Mouse (Mus musculus) common myeloid progenitor, adult 5-6 weeks (primary cell): Measurements from ENCODE around the gene Dstyk. TPM values are rescaled to one million over a fixed set of nuclear protein-coding genes. Genes with fewer than 3 reads are reported as not detected.
"Not testable (repeated sequence)": the region's sequence is repeated elsewhere in the genome, so short reads cannot be mapped to it uniquely, and the experiment has no call there.

ENCODE experiments used
- ATAC-seq: replicated peaks from 2 replicates; pipeline ENCODE4 v1.8.0; 2016; ENCODE audit warnings: low read depth, mild to moderate bottlenecking, moderate TSS enrichment, inconsistent platforms; ENCODE audit not compliant: poor library complexity, severe bottlenecking
- total RNA-seq: library from RNA; stranded (forward); fragments of 200-1000, 187-1606 nt; gene quantifications from 2 replicates; pipeline ENCODE4 v1.2.3, GENCODE M21; 2017

Gene Dstyk
- total RNA-seq, 1 experiment from 2014 or later: 25.7 TPM

DNA sequence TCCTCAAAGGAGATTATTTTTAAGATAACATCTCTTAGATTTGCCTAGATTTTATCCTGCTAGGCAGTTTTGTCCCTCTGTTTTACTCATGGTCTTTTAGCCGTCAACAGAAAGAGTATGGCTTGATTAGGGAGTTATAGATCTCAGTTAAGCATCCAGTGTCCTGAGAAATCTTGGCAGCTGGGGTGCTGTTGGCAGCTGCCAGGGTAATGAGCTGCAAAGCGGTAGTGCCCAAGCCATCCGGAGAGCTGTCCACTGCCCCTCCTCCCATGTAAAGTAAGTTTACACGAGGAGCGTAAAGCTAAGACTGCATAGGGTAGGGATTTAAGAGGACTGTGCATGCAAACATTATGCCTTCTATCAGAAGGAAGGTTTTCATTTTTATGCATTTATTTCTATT lies 16.0 kb downstream of the Dstyk start:
- ATAC-seq: no peak

DNA sequence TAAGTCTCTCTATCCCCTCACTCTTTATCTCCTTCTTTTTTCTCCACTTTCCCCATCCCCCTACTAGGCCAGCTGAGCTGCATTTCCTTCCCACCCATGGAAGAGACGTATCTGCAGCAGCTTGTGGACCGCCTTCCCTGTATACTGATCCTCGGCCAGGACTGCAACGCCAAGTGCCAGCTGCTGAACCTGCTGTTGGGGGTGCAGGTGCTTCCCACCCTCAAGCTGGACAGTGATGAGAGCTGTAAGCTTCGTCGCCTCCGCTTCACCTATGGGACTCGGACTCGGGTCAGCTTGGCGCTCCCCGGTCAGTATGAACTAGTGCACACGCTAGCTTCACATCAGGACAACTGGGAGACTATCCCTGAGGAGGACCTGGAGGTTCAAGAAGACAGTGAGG lies 16.7 kb downstream of the Dstyk start:
- ATAC-seq: no peak

DNA sequence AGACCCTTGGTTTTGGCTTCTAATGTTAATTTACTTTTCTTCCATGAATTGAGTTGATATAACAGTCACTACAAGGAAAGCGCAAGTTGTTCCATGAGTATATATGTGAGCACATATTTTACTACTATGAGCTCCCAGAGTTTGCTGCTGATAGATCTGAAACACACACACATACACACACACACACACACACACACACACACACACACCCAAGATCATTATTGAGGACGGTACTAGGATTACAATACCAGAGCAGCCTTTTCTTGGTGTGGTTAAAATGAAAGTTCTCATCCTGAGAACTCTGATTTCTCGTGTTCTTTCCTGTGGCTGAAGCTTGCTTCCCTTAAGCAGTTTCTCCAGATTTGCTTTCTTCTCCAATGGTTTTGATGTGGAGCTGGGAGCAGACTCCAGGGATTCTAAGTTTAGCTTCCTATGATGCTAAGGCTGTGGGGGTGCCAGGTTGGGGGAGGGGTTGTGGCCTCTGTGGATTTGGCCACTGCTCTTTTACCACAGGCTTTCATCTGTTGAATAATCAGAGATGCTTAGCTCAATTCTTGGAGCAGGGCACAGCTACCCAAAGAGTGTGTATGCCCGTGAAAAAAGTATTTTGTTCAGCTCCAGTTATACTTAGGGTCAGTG lies 19.1 kb downstream of the Dstyk start:
- ATAC-seq: no peak

DNA sequence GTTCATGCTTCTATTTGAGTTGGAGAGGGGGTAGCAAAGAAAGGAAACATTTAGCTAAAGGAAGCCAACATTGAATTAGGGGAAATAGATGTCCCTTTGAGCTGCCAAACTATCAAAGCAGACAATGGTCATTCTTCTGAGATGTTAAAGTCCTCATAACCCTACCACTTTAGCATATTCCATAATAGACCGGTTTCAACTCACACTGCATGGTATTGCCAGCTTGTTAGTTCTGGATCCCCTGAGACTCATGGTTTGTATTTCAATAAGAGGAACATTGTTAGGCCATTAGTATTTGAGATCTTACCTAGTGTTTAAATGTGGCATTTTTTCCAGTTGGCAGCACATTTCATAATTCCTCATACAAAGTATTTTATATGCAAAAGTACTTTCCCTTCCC lies 19.6 kb downstream of the Dstyk start:
- ATAC-seq: no peak

DNA sequence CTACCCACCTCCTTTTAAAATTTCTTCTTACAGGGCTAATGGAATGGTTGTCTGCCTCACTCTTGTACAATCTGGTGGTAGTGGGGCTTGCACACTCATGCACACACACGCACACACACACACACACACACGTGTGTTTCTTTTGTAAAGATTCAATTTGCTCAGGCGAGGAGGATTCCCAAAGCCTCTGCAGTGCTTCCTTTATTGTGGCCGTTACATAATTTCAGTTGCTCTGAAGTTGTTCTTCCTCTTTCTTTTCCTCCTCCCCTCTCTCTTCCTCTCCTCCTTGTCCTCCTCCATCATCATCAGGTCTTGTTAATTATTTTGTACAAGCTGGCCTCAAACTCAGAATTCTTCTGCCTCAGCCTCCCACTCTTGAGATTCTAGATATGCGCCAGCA lies 20.0 kb downstream of the Dstyk start:
- peak; percentile 59 for ATAC-seq

DNA sequence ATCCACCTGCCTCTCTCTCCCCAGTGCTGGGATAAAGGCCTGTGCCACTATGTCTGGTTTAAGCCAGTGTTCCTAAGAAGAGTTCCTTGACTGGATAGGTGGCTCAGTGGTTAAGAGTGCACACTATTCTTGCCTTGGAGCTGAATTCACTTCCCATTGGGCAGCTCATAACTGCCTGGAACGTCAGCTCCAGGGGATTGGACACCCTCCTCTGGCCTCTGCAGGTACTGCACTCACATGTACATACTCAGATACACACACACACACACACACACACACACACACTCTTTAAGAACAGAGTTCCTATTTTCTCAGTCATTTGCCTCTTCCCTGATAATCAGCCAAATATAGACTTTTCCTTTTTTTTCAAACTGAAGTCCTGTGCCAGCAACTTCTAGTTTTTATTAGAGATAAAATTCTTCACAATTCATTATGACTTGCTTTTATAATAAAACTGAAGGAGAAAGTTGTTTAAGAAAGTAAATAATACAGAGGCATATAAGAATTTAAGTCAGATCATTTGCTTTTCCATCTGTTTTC lies 23.6 kb downstream of the Dstyk start:
- ATAC-seq: no peak

DNA sequence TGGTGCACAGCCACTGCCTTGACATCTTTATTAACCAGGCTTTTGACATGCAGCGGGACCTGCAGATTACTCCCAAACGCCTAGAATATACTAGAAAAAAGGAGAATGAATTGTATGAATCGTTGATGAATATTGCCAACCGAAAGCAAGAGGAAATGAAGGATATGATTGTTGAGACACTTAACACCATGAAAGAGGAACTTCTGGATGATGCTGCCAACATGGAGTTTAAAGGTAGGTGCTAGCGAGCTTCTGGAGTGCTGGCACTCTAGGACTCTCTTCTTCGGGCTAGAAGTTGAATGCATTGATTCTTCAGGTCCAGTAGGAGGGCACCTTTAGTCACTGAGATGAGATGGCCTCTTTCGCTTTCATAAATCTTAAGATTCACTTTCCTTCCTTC lies 32.4 kb downstream of the Dstyk start:
- no peak for ATAC-seq

DNA sequence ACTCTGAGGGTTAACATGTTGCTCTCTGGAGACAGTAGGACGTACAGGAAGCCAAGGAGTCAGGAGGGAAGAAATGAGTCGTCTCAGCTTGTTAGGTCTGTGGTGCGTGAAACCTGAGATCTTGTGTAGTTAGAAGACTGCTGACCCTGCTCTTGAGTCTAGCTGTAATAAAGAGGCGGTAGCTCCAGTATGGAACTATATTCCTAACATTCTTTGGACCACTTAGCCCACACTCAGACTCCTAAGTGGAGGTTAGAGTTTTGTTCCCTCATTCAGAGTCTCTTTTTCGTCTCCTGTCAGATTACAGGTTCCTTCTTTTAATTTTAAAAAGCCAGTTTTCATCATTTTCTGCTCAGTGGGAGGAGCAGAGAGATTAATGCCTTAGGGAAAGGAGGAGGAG lies 47.3 kb downstream of the Dstyk start:
- ATAC-seq: no peak

DNA sequence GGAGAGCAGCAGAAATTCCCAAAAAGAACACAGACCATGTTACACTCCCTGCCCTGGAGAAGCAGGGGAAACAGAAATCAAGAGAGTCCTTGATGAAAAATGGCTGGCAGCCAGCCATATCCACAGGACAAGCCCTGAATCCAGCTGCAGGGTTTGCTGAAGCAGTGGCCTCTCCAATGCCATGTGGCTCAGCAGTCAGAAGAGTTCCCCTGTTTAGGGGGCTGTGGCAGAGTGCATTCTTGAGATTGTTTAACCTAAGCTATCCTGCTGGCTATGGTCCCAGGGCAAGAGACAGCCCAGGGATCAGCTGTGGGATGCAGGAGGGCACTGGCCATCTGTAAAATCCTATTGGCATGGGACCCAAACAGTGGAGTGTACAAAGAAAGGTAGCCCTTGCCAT lies 51.6 kb downstream of the Dstyk start:
- ATAC-seq: no peak

DNA sequence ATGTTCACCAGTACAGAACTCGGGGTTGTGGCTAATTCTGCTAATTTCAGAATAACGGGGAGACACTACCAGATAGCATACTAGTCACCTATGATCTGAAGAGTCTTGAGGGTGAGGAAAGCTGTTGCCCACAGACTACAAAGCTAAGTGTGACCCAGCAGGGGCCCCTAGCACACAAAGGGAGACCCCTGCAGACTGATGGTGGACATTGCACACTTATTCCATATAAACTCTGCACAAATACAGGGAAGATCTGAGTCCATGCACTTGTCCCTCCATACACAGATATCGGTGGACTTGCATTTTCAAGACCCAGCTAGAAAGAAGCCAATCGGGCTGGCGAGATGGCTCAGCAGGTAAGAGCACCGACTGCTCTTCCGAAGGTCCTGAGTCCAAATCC lies 52.2 kb downstream of the Dstyk start:
- 0 out of 2 replicates have a peak, but pooled peaks have one; percentile 31 for ATAC-seq

DNA sequence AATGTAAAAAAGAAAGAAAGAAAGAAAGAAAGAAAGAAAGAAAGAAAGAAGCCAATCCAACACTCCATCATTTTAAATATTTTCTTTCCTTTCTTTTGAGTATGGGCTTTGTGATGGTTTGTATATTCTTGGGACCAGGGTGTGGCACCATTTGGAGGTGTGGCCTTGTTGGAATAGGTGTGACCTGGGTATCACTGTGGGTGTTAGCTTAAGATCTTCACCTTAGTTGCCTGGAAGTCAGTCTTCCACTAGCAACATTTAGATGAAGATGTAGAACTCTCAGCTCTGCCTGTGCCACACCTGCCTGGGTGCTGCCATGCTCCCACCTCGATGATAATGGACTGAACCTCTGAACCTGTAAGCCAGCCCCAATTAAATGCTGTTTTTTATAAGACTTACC lies 52.7 kb downstream of the Dstyk start:
- ATAC-seq: not testable (repeated sequence)

DNA sequence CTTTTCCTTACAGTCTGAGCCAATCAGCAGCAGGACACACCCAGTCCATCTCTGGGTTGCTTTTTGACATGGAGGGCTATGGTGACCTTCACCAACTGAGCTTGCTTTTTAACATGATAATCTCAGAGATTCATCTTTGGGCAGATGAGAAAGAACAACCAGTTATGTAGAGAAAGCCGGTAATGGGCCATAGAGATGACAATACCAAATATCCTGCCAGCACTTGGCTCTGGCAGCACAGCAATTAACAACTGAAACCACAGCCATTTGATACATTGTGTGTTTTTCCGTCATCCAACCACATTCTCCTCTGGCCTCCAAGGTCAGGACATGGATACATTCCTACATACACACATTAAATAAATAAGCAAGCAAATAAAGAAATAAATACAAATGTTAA lies 53.7 kb downstream of the Dstyk start:
- no peak for ATAC-seq

DNA sequence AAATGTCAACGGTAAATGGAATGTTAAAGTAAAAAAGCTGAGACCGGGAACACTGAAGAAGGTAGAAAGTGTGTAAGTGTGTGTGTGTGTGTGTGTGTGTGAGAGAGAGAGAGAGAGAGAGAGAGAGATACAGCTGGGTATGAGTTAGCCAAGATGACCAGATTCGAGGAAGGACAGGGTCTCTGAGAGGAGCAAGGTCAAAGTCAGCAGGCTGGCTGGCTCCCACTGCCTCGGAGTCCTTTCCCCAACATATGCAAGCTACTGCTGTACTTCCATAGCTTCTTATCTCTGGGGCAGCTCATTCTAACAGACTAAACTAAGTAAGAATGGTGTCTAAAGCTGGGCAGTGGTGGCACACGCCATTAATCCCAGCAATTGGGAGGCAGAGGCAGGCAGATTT lies 54.1 kb downstream of the Dstyk start:
- no peak for ATAC-seq

DNA sequence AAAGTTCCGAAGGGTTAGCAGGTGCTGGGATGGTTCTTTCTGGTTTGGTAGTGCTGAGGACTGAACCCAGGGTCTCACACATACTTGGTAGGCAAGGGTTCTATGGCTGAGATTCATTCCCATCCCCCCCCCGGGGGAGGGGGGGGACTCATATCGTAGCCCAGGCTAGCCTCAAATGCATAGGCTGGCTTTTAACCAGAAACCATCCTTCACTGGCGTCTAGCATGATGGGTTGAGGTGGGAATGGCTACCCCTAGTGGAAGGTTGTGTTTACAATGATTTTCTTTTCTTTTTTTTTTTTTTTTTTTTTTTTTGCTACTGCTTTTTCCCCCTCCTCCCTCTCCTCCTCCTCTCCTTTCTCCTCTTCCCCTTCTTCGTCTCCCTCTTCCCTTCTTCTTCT lies 55.2 kb downstream of the Dstyk start:
- no peak for ATAC-seq

DNA sequence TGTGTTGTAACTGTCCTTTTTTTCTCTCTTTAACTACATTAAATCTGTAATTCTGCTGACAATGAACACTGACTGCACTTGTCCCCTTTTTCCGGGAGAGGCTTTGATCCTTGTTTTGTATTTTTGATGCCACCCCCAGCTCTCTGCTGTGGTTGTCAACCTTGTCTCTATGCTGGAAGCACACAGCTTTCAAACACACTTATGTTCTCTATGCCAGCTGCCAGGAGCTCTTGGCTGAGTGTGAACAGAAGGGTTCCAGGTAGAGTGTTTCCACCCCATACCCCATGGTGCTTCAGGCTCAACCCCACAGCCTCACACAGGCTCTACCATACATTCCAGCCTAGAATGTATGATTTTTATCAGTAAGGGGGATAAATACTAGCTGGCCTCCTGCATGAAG lies 57.1 kb downstream of the Dstyk start:
- no peak for ATAC-seq

DNA sequence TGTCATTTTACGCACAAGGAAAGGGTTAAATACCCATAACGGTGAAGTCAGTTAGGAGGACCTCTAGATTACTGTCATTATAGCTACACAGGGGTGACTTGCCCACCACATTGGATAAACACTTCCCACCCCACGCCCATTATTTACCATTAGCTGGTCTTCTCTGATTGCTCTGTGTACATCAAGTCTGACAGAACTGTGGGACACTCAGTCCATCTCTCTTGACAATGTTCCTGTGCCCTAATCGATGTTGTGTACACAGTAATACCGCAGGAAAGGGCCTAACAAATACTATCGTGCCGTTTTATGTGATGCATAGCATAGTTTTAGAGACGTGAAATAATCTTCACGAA lies 59.2 kb downstream of the Dstyk start:
- peak; percentile 27 for ATAC-seq

DNA sequence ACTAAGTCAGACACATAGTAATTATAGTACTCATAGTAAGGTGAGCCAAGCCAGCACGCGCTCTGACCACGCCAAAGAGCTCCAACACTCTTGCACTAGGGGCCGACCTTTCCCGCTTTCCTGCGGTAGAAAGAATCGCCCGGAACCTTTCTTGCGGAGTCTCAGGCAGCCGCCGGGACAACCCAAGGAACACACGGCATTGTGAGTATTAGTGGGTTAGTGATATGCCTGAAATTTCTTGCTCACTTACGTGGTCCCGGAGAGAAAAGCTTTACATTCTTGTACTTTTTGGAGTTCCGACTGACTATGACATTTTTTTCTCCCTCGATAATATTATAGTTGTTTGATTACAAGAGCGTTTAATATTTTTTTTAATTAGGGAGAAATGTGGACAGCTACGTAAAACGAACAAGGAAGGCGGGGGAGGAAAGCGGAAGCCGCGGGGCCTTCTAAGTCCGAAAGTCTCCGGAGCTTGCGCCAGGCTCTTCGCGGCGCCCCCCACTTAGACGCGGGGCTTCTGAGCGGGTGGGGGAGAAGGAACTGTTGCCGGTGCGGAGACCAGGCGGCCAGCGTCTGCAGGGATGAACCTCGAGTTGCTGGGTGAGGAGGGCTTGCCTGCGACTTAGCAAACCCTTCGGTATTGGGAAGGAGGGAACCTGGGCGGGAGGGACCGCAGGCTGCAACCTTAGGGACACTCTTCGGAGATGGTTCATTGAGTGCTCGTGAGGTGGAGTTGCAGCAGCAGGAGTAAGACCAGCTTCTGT lies 59.8 kb downstream of the Dstyk start, which contains the start of gene Rbbp5:
Rbbp5 (plus strand) TSS at position 438 of the 764 bp plus-strand sequence.
- ATAC-seq: peak; percentile 89

DNA sequence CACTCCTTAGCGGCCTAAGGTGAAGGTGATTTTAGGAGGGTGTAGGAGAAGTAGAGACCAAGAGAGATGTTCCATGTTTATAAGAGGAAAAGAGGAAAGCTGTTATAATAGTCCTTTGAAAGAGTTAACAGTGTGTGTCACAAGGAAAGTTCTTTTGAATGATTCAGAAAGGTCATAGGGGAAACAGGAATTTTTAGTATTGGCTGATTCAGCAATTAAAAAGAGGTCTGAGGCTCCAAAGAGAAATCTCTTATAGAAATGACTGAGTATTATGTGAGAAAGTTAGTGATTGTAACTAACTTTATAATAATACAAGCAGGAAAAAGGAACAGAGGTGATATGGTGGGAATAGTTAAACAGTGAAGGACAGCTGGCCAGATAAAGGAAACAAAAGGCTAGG lies 62.1 kb downstream of the Dstyk start:
- ATAC-seq: no peak

DNA sequence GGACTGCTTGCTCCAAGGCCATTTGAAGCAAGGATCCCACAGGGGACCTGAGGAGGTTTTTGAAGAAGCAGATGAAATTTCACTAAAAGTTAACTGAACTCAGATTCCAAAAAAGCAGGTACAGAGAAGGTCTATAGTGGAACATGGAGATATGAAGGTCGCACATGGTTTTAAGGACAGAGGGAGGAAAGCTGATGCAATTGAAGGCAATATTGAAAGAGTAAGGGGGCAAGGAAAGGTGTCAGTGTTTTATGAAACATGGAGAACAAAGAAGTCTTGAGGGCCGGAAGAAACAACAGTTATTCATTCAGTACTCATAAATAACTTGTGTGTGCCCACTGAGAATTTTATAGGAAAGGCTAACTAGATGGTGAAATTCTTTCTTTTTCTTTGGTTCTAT lies 64.3 kb downstream of the Dstyk start:
- ATAC-seq: no peak

DNA sequence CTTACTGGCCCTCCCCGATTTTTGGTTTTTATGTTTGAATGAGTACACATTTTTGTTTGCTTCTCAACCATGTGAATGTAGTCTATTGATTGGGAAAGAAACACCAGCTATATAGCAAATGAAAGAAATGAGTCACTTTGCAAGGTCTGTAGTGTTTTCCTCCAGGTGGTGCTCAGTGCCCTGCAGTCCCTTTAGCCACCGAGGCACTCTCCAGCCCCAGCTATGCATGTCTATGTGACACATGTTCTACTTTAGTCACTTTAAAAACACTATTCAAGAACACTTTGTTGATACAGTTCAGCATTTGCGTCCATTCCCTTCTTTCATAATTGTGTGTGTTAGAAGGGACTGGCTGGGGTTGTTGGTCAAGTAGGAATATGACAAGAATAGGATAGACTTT lies 65.9 kb downstream of the Dstyk start:
- no peak for ATAC-seq

DNA sequence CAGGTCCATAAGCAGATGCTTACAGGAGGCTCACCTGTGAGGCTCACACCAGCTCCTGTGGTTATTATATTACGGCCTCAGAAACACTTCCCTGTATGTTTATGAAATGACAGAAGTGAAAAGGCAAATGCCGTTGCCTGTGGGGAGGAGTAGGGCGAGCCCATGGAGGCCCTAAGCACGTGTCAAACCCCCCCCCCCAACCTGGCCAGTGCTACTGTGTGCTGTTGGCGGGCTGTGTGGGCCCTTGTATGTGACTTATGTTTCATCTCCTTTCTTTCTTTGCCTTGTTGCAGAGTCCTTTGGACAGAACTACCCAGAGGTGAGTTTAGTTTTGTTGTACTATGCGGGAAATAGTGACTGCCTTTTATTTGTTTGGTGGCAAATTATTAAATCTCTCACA lies 66.4 kb downstream of the Dstyk start:
- ATAC-seq: no peak

DNA sequence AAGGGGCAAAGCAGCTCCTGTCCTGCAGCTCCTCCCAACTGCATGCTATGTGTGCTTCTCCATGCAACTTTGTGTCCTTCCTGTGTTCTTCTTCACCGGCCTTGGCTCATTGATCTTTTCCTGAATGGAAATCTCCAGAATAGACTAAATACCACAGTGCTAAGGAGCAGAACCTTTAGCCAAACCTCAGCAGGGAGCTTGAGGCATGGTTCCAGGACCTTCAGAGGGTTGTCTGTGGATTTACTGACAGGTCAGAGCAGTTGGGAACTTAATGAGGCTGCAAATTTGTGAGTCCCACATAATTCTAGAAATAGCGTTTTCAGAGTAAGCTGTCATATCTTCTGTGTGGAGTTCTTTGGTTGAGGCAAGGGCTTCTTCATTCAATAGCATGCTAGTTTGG lies 83.2 kb downstream of the Dstyk start:
- ATAC-seq: no peak
